Mouse (Mus musculus): ENCODE results near the gene Klk13. TPM values are rescaled to one million over a fixed set of nuclear protein-coding genes. Genes with fewer than 3 reads are reported as not detected.
A peak's percentile ranks its signal among the peaks of the same experiment; 100 is the strongest.

Klk13 gene
- polyA plus RNA-seq, 1 experiment from 2014 or later, result 0.73 TPM

DNA sequence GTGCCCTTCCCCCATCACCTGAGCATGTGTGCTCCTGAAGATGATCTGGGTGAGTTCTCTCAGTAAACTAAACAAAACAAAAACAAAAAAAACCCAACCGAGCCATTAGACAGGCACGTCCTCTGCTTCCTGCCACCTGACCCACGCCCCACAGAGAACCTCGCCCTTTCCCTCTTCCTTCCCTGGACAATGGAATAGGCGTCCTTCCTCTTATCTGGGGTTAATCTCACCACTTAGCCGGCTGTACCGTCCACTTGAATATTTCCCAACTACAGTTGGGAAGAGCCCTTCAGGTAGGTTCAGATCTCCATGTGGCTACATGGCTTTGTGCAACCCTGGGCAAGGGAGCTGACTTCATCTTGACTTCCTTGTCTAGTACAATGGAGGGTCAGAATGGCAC is 27.3 kb upstream of the Klk13 start:
- no peaks in the 10 kb centered on the region for H3K4me1 ChIP-seq
- peaks cover 3% of the 10 kb centered on the region; the same call in 1 of the 2 replicates for H3K27me3 ChIP-seq
- H3K9ac ChIP-seq, result no peak overlapping the region
- 70% methylated on average over 7 of the region's 7 CpGs for WGBS
- no peak overlapping the region for H3K4me3 ChIP-seq
- no peak overlapping the region for H3K4me2 ChIP-seq (replicated peaks)
- ATAC-seq (ENCODE audit: insufficient number of reproducible peaks, insufficient read depth, low FRiP score, low TSS enrichment), result no peak
- H3K27ac ChIP-seq, result no peak overlapping the region
- H3K9me3 ChIP-seq, result no peaks in the 10 kb centered on the region
- H3K36me3 ChIP-seq, result no peaks in the 10 kb centered on the region

DNA sequence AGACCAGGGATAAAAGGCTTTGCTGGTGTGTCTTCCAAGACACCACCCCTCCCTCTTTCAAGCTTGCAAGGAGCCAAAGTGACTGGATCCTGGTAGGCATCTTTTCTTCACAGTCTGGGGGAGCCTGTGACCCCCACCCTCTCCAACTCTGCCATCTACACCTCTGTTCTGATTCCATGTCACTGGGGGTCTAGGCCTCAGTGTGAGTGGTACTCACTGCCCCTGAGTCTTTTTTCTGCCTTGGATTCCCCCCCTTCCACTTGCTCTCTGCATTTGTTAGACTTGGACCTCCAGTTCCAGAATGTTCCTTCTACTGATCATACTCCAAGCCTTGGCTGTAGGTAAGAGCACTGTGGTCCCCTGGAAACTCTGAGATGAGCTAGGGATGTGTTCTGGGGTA is 22.2 kb upstream of the Klk13 start, which contains the start of gene Klk14:
Gene Klk14, plus strand, starts transcription at position 301 of the 400 bp plus-strand sequence.
- Histone ChIP-seq H3K9ac (no peak within 1 kb of the TSS), H3K27ac (no peak within 1 kb of the TSS)
- no peak for ATAC-seq (ENCODE audit: insufficient number of reproducible peaks, insufficient read depth, low FRiP score, low TSS enrichment)

GRCm38 (mm10) chr7:43710031-43710430 is 2.3 kb upstream of the Klk13 start:
- no peak overlapping the region for H3K9ac ChIP-seq
- WGBS, result 89% methylated on average over 3 of the region's 3 CpGs

More for the DNA sequence above, 22.2 kb upstream of the Klk13 start, which contains the start of gene Klk14:
- H3K27me3 ChIP-seq, result no peaks in the 10 kb centered on the region
- H3K4me2 ChIP-seq (replicated peaks), result no peak within 1 kb of the TSS
- no peaks in the 10 kb centered on the region for H3K36me3 ChIP-seq
- H3K4me1 ChIP-seq, result no peaks in the 10 kb centered on the region
- no peaks in the 10 kb centered on the region for H3K9me3 ChIP-seq
- H3K4me3 ChIP-seq, result no peak within 1 kb of the TSS

DNA sequence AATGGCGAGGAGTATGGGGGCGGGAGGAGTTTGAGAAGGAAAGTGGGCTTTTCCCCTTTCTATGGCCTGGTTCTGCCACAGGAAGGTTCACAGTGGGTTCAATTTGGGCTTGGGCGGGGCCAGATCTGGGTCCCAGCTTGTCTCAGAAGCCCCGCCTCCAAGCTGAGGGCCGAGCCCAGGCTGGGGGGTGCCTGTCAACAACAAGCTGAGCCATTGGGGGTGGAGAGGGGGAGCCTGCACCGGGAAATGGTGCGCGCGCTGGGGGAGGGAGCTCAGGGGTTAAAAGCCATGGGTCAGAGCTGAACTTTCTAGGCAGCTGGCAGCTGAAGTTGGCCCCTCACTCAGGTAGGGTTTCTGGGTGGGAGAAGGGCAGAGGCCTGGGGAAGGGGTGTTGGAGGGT is 550 bp downstream of the Klk13 start:
- H3K4me3 ChIP-seq, result no peak overlapping the region

More at GRCm38 (mm10) chr7:43710031-43710430, 2.3 kb upstream of the Klk13 start:
- Histone ChIP-seq H3K4me1 (0 out of 2 replicates have a peak, but pooled peaks cover 3% of the 10 kb centered on the region), H3K4me3 (no peak overlapping the region), H3K27ac (no peak overlapping the region), H3K36me3 (no peaks in the 10 kb centered on the region), H3K9me3 (no peaks in the 10 kb centered on the region), H3K4me2 (replicated peaks) (no peak overlapping the region), H3K27me3 (0 out of 2 replicates have a peak, but pooled peaks cover 4% of the 10 kb centered on the region)
- ATAC-seq (ENCODE audit: insufficient number of reproducible peaks, insufficient read depth, low FRiP score, low TSS enrichment), result no peak

GRCm38 (mm10) chr7:43713741-43714351 is 1.5 kb downstream of the Klk13 start:
- 6% methylated on average over 19 of the region's 19 CpGs for WGBS
- Histone ChIP-seq H3K4me1 (0 out of 2 replicates have a peak, but pooled peaks cover 3% of the 10 kb centered on the region), H3K4me3 (no peak overlapping the region), H3K36me3 (no peaks in the 10 kb centered on the region), H3K4me2 (replicated peaks) (peak overlapping the region; percentile 35), H3K27me3 (0 out of 2 replicates have a peak, but pooled peaks cover 4% of the 10 kb centered on the region), H3K27ac (no peak overlapping the region), H3K9me3 (no peaks in the 10 kb centered on the region), H3K9ac (no peak overlapping the region)
- ATAC-seq (ENCODE audit: insufficient number of reproducible peaks, insufficient read depth, low FRiP score, low TSS enrichment), result no peak

More for the DNA sequence above, 550 bp downstream of the Klk13 start:
- Histone ChIP-seq H3K27ac (no peak overlapping the region), H3K9ac (no peak overlapping the region; the same call in 1 of the 2 replicates), H3K4me1 (0 out of 2 replicates have a peak, but pooled peaks cover 3% of the 10 kb centered on the region), H3K27me3 (0 out of 2 replicates have a peak, but pooled peaks cover 4% of the 10 kb centered on the region), H3K36me3 (no peaks in the 10 kb centered on the region), H3K9me3 (no peaks in the 10 kb centered on the region), H3K4me2 (replicated peaks) (peak overlapping the region; percentile 32)
- WGBS, result 3% methylated on average over 9 of the region's 9 CpGs
- no peak for ATAC-seq (ENCODE audit: insufficient number of reproducible peaks, insufficient read depth, low FRiP score, low TSS enrichment)

DNA sequence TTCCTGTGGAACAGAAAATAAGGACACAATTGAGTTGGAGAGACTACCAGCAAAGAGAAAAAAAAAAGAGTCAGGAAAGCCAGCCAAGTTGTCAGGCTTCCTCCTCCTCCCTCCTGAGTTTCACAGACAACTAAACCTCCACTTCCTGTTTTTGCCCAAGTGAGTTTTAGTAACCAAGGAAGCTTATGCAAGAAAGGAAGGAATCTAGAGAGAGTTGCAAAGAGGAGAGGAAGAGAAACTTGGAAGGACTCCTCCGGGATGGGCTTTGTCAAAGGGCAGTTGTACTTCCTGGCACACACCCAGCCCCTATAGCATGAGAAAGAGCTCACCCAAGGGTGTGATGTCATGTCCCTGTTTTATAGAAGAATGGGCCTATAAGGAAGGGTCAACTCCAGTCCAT is 35.4 kb downstream of the Klk13 start:
- Histone ChIP-seq H3K27me3 (no peaks in the 10 kb centered on the region), H3K9me3 (no peaks in the 10 kb centered on the region), H3K4me3 (no peak overlapping the region), H3K27ac (no peak overlapping the region), H3K4me1 (no peaks in the 10 kb centered on the region), H3K4me2 (replicated peaks) (no peak overlapping the region), H3K36me3 (no peaks in the 10 kb centered on the region), H3K9ac (no peak overlapping the region)
- WGBS, result 70% methylated on average over 1 of the region's 1 CpGs
- no peak for ATAC-seq (ENCODE audit: insufficient number of reproducible peaks, insufficient read depth, low FRiP score, low TSS enrichment)

- WGBS, result 83% methylated on average over 2 of the region's 2 CpGs
- H3K4me2 ChIP-seq (replicated peaks), result no peak overlapping the region
- H3K36me3 ChIP-seq, result no peaks in the 10 kb centered on the region
- H3K27ac ChIP-seq, result no peak overlapping the region
- H3K27me3 ChIP-seq, result no peaks in the 10 kb centered on the region
- no peaks in the 10 kb centered on the region for H3K4me1 ChIP-seq
- no peak for ATAC-seq (ENCODE audit: insufficient number of reproducible peaks, insufficient read depth, low FRiP score, low TSS enrichment)
- H3K9me3 ChIP-seq, result no peaks in the 10 kb centered on the region
- H3K4me3 ChIP-seq, result no peak overlapping the region
- H3K9ac ChIP-seq, result no peak overlapping the region
These were observed 40.4 kb downstream of the Klk13 start for GRCm38 (mm10) chr7:43752806-43753205.

DNA sequence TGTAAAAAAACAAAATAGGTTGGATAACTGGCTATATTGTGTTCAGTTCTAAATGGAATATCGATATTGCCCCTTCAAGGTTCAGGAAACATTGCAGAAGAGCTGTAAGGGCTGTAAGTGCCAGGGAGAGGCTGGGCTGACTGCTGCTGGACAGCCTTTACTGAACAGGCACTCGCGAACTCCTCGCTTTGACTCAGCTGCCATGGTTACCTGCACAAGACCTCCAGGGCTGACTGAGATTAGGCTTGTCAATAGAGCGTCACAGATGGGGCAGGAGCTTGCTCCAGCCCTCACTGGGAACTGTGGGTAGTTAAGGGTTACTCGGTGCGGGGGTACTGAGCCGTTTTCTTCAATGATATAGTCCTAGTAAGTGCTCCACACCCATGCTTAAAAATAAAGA is 54.1 kb downstream of the Klk13 start:
- 46% methylated on average over 8 of the region's 8 CpGs for WGBS

DNA sequence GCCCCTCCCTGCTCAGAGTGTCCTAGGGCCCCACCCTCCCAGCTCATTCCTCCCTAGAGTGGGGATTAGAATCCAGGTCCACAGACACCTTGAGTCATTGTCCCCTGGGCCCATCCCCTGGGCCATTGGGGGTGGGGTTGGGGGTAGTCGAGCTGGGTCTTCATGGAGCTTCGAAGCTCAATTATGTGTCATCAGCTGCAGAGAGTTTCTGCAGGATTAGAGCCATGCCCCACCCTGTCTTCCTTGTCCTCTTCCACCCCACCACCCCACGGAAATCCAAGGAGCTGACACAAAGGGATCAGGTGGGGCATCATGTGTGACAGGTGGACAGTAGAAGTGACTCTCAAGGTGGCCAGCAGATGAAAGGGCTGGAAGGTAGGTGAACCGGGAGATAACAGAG is 56.2 kb downstream of the Klk13 start, which contains the start of gene Klk12:
Gene Klk12, plus strand, starts transcription at position 301 of the 400 bp plus-strand sequence.
- no peaks in the 10 kb centered on the region for H3K27me3 ChIP-seq
- no peak within 1 kb of the TSS for H3K9ac ChIP-seq
- no peaks in the 10 kb centered on the region for H3K9me3 ChIP-seq
- H3K4me2 ChIP-seq (replicated peaks), result no peak within 1 kb of the TSS
- no peak within 1 kb of the TSS for H3K4me3 ChIP-seq
- no peak within 1 kb of the TSS for H3K27ac ChIP-seq
- 66% methylated on average over 4 of the region's 4 CpGs for WGBS
- no peak for ATAC-seq (ENCODE audit: insufficient number of reproducible peaks, insufficient read depth, low FRiP score, low TSS enrichment)
- no peaks in the 10 kb centered on the region for H3K36me3 ChIP-seq
- no peaks in the 10 kb centered on the region for H3K4me1 ChIP-seq

More for the DNA sequence above, 54.1 kb downstream of the Klk13 start:
- ATAC-seq (ENCODE audit: insufficient number of reproducible peaks, insufficient read depth, low FRiP score, low TSS enrichment), result no peak
- Histone ChIP-seq H3K9ac (no peak overlapping the region), H3K27ac (no peak overlapping the region), H3K36me3 (no peaks in the 10 kb centered on the region), H3K4me1 (no peaks in the 10 kb centered on the region), H3K4me2 (replicated peaks) (no peak overlapping the region), H3K27me3 (no peaks in the 10 kb centered on the region), H3K9me3 (no peaks in the 10 kb centered on the region), H3K4me3 (no peak overlapping the region)

- H3K27ac ChIP-seq, result no peak overlapping the region
- ATAC-seq (ENCODE audit: insufficient number of reproducible peaks, insufficient read depth, low FRiP score, low TSS enrichment), result no peak
- 85% methylated on average over 8 of the region's 8 CpGs for WGBS
- H3K4me2 ChIP-seq (replicated peaks), result no peak overlapping the region
- no peak overlapping the region for H3K4me3 ChIP-seq
- no peaks in the 10 kb centered on the region for H3K9me3 ChIP-seq
- H3K4me1 ChIP-seq, result no peaks in the 10 kb centered on the region
- H3K27me3 ChIP-seq, result no peaks in the 10 kb centered on the region
- no peak overlapping the region for H3K9ac ChIP-seq
- no peaks in the 10 kb centered on the region for H3K36me3 ChIP-seq
These were observed 57.3 kb downstream of the Klk13 start for GRCm38 (mm10) chr7:43769636-43770035.

GRCm38 (mm10) chr7:43770701-43771100 is 58.3 kb downstream of the Klk13 start:
- ATAC-seq (ENCODE audit: insufficient number of reproducible peaks, insufficient read depth, low FRiP score, low TSS enrichment), result no peak
- Histone ChIP-seq H3K36me3 (no peaks in the 10 kb centered on the region), H3K9ac (no peak overlapping the region), H3K27me3 (no peaks in the 10 kb centered on the region), H3K4me3 (no peak overlapping the region), H3K27ac (no peak overlapping the region), H3K4me1 (no peaks in the 10 kb centered on the region), H3K4me2 (replicated peaks) (no peak overlapping the region), H3K9me3 (no peaks in the 10 kb centered on the region)
- 94% methylated on average over 10 of the region's 10 CpGs for WGBS

DNA sequence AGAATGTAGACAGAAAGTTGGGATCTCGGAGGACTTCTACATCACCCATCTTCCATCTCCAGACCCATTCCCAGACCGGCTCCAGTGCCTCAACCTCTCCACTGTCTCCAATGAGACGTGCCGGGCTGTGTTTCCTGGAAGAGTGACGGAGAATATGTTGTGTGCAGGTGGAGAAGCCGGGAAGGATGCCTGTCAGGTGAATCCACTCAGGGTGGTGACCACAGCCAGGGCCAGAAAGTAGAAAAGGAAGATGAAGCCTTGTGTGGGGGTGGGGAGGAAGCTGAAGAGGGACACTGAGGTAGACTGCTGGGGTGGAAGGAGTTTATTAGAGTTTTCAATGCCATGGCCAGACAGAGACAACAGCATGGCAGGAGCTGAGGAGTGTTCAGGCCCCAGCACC is 59.5 kb downstream of the Klk13 start:
- Histone ChIP-seq H3K4me2 (replicated peaks) (no peak overlapping the region), H3K4me1 (no peaks in the 10 kb centered on the region), H3K4me3 (no peak overlapping the region), H3K9ac (no peak overlapping the region), H3K27me3 (no peaks in the 10 kb centered on the region), H3K36me3 (no peaks in the 10 kb centered on the region), H3K9me3 (no peaks in the 10 kb centered on the region), H3K27ac (no peak overlapping the region)
- 89% methylated on average over 6 of the region's 6 CpGs for WGBS
- ATAC-seq (ENCODE audit: insufficient number of reproducible peaks, insufficient read depth, low FRiP score, low TSS enrichment), result no peak
